Mouse (Mus musculus): ENCODE measurements at regions not wholly inside any gene's neighbourhood (a gene's known extent, or its start where the extent isn't known, plus 50 kb on each side); places are given as distances from the start of the nearest gene placed in this dataset.

GRCm38 (mm10) chr11:45235476-45236412 is 616.1 kb upstream of the Clint1 start:
- ATAC-seq (replicated peaks; ENCODE audit: low FRiP score, low TSS enrichment, poor library complexity, severe bottlenecking) = no peak

- no peak for ATAC-seq (replicated peaks; ENCODE audit: low FRiP score, low TSS enrichment, poor library complexity, severe bottlenecking)
Measured at GRCm38 (mm10) chr11:45237056-45237455, 614.8 kb upstream of the Clint1 start.

- no peak for ATAC-seq (replicated peaks; ENCODE audit: low FRiP score, low TSS enrichment, poor library complexity, severe bottlenecking)
Measured at GRCm38 (mm10) chr11:45239044-45239443, 612.8 kb upstream of the Clint1 start.

- ATAC-seq (replicated peaks; ENCODE audit: low FRiP score, low TSS enrichment, poor library complexity, severe bottlenecking) = no peak
Measured at GRCm38 (mm10) chr11:45240419-45240818, 611.4 kb upstream of the Clint1 start.

- ATAC-seq (replicated peaks; ENCODE audit: low FRiP score, low TSS enrichment, poor library complexity, severe bottlenecking) = no peak
Measured at GRCm38 (mm10) chr11:45241671-45242070, 610.2 kb upstream of the Clint1 start.

- no peak for ATAC-seq (replicated peaks; ENCODE audit: low FRiP score, low TSS enrichment, poor library complexity, severe bottlenecking)
Measured at GRCm38 (mm10) chr11:45244796-45245195, 607.1 kb upstream of the Clint1 start.

GRCm38 (mm10) chr11:45256019-45256418 is 595.8 kb upstream of the Clint1 start:
- ATAC-seq (replicated peaks; ENCODE audit: low FRiP score, low TSS enrichment, poor library complexity, severe bottlenecking) = no peak

GRCm38 (mm10) chr11:45262198-45262597 is 589.7 kb upstream of the Clint1 start:
- no peak for ATAC-seq (replicated peaks; ENCODE audit: low FRiP score, low TSS enrichment, poor library complexity, severe bottlenecking)

- ATAC-seq (replicated peaks; ENCODE audit: low FRiP score, low TSS enrichment, poor library complexity, severe bottlenecking) = no peak
Measured at GRCm38 (mm10) chr11:45264001-45264400, 587.9 kb upstream of the Clint1 start.

- no peak for ATAC-seq (replicated peaks; ENCODE audit: low FRiP score, low TSS enrichment, poor library complexity, severe bottlenecking)
Measured at GRCm38 (mm10) chr11:45265171-45265988, 586.5 kb upstream of the Clint1 start.

GRCm38 (mm10) chr11:45265989-45266302 is 585.9 kb upstream of the Clint1 start:
- no peak for ATAC-seq (replicated peaks; ENCODE audit: low FRiP score, low TSS enrichment, poor library complexity, severe bottlenecking)

- ATAC-seq (replicated peaks; ENCODE audit: low FRiP score, low TSS enrichment, poor library complexity, severe bottlenecking) = no peak
Measured at GRCm38 (mm10) chr11:45269215-45269614, 582.6 kb upstream of the Clint1 start.

- no peak for ATAC-seq (replicated peaks; ENCODE audit: low FRiP score, low TSS enrichment, poor library complexity, severe bottlenecking)
Measured at GRCm38 (mm10) chr11:45271206-45271605, 580.6 kb upstream of the Clint1 start.

GRCm38 (mm10) chr11:45274446-45275119 is 577.3 kb upstream of the Clint1 start:
- ATAC-seq (replicated peaks; ENCODE audit: low FRiP score, low TSS enrichment, poor library complexity, severe bottlenecking) = no peak

- ATAC-seq (replicated peaks; ENCODE audit: low FRiP score, low TSS enrichment, poor library complexity, severe bottlenecking) = no peak
Measured at GRCm38 (mm10) chr11:45275170-45275569, 576.7 kb upstream of the Clint1 start.

- no peak for ATAC-seq (replicated peaks; ENCODE audit: low FRiP score, low TSS enrichment, poor library complexity, severe bottlenecking)
Measured at GRCm38 (mm10) chr11:45296772-45297171, 555.1 kb upstream of the Clint1 start.

- no peak for ATAC-seq (replicated peaks; ENCODE audit: low FRiP score, low TSS enrichment, poor library complexity, severe bottlenecking)
Measured at GRCm38 (mm10) chr11:45311934-45312333, 539.9 kb upstream of the Clint1 start.

- ATAC-seq (replicated peaks; ENCODE audit: low FRiP score, low TSS enrichment, poor library complexity, severe bottlenecking) = no peak
Measured at GRCm38 (mm10) chr11:45323766-45324165, 528.1 kb upstream of the Clint1 start.

- ATAC-seq (replicated peaks; ENCODE audit: low FRiP score, low TSS enrichment, poor library complexity, severe bottlenecking) = no peak
Measured at GRCm38 (mm10) chr11:45330319-45330718, 521.5 kb upstream of the Clint1 start.

GRCm38 (mm10) chr11:45333756-45334155 is 518.1 kb upstream of the Clint1 start:
- ATAC-seq (replicated peaks; ENCODE audit: low FRiP score, low TSS enrichment, poor library complexity, severe bottlenecking) = no peak

Data from megakaryocyte-erythroid progenitor cell, adult 5-6 weeks (primary cell).